Mouse (Mus musculus) megakaryocyte-erythroid progenitor cell, adult 5-6 weeks (primary cell): ENCODE data around the gene Nrf1. TPM values are rescaled to one million over a fixed set of nuclear protein-coding genes. Genes with fewer than 3 reads are reported as not detected.
A peak's percentile ranks its signal among the peaks of the same experiment; 100 is the strongest.

ENCODE experiments used
- ATAC-seq: replicated peaks from 2 replicates; pipeline ENCODE4 v1.8.0; 2016; ENCODE audit warnings: mild to moderate bottlenecking, inconsistent platforms; ENCODE audit not compliant: severe bottlenecking, poor library complexity, low FRiP score, low TSS enrichment
- total RNA-seq, 2 experiments: library from RNA; stranded (forward) in 1 of 2; stranded (reverse) in 1 of 2; fragments of 200-1000, 215-1000 nt in 1 of 2; fragments of >200 nt in 1 of 2; fragmentation: Nextera tagmentation in 1 of 2; gene quantifications; 2 replicates each; pipeline ENCODE4 v1.2.3; 2014 to 2017

The Nrf1 gene
- total RNA-seq, 2 experiments from 2014 or later: 75.5 to 85.1 TPM

DNA sequence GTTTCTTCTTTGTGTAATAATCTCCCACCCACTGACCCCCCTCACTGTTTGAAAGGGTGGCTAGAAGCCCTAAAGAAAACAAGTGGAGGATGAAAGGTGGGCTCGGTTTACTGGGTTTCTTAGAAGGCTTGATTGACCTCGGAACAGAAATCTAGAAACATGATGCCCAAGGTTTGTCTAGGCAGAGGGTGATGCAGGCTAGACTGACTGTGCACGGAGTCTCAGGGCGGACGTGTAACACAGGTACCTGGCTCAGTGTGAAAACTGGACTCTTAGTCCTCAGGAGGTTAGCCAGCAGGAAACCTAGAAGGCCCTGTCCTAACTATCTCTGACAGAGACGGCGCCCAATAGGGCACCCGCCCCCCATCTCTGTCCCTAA, 124.6 kb downstream of the Nrf1 start:
- ATAC-seq: no peak

DNA sequence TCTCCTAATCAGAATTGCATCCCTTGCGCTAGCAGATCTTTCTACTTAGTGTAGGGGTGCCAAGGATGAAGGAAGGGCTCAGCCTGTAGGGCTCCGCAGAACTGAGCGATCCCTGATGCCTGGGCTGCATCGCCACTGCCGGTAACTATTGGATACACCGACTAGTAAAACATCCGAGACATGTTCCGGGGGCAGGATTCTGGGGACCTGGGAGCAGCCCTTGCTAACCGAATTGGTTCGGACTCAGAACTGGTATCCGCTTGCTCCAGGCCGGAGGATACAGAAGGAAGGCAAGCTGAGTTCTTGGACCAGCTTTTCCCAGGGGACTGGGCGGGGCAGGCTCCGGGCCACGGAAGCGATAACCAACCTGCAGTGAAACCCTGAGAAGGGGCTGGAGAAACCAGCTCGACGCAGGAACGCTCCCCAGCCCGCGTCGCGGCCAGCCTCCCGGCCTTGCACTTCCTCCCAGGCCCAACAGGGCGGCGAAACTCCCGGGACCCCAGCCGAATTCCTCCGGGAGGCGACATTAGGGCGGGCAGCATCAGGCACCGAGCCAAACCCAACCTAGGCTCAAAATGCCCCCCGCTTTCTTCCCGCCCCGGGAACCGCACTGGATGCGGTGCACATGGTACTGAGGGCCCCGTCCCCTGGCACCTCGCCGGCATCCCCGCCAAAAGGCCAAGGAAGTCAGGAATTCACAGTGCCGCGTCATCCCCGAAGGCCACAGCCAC, 125.2 kb downstream of the Nrf1 start:
- ATAC-seq: no peak; the same call in 1 of the 2 replicates

DNA sequence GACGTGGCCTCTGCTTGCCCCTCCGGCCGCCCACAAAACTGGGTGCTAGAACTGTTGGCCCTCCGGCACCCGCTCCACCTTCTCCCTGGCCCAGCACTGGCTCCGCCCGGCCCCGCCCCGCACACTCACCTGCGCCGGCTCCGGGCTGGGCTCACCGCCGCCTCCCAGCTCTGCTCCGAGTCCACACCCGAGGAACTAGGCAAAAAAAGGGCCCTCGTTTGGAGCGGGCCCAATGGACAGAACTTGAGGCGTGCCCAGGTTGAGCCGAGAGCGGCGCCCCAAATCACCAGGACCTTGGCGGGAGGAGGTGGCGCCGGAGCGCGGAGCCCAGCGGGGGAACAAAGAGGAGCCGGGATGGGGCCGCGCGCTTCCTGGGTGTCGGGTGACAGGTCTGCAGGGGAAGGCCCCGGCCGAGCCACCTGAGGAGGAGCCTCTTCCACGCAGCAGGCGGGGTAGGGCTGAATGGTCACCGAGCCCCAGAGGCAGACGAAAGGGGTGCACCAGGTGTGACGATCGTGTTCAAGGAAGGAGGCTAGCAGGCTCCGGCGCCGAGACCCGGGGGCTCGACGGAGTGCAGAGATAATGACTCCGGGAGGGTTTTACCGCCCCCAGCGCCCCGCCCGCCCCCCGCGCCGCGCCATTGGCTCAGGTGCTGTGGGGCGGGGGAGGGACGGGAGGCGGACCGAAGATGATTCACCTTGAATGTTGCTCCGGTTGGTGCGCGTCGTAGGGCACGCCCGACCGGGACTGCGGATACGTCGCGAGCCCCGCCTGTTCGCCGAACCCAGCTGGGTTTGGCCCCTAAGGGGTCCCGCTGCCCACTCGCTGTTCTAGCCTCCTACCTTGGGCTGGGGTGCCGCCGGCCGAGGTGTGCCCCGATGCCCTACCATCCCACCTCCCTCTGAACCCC, 126.0 kb downstream of the Nrf1 start:
- 0 out of 2 replicates have a peak, but pooled peaks have one; percentile 20 for ATAC-seq

DNA sequence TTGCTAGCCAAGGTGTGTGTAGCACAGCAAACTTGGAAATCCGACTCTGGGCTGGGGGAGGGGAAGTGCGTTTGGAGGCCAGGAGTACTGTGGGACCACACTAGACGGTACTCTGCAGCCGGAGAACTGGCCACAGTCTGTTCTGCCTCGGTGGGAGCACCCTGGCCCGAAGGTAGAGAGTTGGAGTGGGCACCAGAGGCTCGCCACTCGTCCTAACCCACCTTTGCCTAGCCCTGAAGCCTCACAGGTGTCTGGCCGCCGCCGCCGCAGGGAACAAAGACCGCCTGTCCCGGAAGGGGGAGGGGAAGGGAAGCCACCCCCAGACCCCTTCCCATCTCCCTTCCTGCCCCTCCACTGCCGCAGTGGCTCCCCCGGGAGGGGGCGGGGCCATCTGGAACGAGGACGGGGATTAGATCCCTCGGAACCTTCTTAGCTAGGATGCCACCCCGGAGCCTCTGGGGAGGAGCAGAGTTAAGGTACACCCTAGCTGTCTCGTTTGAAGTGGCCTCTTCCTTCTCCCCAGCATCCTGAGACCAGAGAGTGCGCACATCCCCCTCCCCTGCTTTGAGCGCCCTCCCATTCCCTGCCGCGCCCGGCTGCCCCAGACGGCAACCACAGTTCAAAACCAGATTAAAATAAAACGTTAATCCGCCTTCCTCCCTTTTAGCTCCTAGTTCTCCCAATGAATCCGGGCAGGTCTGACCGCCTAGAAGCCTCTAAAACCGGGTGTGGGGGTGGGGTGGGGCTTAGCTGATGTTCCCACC, 126.9 kb downstream of the Nrf1 start:
- no peak for ATAC-seq

DNA sequence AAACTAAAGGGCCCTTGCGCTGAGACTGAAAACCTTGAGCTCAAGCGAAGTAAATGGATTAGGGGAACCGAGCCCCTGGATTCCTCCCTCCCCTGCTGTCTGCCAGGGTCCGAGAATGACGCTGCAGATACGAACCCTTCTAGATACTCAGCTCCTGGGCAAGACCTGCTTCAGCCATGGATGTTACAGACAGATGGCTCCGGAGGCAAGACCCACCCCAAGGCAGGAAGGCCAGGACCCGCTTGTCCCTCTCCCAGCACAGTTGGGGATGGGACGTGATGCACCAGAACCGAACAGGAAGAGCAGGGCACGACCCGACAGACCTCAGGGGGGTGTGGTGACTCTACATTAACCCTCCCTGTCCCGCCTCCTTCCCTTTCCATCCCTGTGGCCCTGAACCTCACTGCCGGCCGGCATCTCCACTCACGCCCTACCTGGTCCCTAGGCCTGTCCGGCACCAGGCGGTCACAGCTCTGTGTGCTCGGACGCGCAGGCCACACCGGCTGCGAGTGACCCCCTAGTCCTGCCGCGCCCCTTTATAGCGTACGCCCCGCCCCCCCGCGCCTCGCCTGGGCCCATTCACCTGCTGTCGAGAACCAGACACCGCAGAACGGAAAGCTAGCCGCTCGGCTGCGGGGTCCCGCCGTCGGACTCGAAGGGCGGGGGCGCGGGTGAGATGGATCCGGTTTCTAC, 127.6 kb downstream of the Nrf1 start:
- no peak for ATAC-seq

DNA sequence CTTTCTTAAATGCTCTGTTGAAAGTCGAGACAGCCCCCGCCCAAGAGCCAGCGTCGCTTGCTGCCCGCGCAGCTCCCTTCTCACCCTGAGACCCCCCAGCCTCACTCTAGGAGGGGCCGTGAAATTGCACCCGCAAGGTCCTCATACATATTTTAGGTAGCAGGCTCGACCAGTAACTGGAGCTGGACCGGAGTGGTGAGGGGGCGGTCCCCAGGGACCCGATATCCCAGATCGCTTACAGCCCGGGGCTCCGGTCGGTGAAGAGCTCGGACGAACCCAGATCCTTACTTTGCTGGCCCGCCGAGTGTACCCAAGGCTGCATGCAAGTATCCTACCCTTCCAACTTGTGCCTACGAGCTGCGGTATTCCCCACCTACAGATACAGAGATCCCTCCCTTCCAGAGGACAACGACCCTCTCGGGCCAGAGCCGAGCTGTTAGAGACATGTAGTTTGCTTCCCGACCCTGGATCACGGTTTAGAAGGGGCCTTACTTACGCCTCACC, 128.2 kb downstream of the Nrf1 start:
- ATAC-seq: no peak

DNA sequence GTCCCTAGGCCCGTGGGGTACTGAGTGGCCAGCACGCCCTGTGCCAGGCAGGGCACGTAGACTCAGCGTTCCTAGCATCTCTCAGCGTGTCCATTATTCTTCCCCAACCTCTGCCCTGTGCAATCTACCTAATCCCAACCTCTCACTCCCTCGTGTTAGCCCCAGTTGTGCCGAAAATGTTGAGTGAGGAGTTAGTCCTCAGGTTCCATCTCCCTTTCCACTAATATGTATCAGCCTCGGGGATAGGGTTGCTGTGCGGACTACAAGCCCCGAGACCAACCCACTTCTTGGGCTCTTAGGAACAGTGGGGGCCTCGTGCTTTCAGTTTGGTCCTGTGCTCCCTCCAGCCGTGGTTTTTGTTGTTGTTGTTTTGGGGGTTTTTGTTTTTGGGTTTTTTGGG, 128.7 kb downstream of the Nrf1 start:
- no peak for ATAC-seq

DNA sequence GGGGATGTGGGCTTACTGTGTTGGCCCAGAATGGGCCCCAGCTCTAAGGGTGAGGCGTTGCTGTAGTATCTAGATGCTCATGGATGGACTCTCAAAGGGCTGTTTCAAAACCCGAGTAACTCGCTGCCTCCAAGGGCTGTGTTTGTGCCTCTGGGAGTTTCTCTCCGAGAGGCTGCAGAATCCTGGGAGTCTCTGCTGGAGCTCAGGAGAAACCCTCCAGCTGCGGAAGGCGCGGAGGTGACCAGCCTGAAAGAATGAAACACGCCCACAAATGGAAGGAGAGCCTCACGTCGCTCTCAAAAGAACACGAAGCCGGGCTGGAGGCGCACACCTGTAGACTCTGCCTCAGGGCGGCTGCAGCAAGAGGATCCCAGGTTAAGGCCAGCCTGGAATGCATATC, 129.5 kb downstream of the Nrf1 start:
- no peak for ATAC-seq

DNA sequence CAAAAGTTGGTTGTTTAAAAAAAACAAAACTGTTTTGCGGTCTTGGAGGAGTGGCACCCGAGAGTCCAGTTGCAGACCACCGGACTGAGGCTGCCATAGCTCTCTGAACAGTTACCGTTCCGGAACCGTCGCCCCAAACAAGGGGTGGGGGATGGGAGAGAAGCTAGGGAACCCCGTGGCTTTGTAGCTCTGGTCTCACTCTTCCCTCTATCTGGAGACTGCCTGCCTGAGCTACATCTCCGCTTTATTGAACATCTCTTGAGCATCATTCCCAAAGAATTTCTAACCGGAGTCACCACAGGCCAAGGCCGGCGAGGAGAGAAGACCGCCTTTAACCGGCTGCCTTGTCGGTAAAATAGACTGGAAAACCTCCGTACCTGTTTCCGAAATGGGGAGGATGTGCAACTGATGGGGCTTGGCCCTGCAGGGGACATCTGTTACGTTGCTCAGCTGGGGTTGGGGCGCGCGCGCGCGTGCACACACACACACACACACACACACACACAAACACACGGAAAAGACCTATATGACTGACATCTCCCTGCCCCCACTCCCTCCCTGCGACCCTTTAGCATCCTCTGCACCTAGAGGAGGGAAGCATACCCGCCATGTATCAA, 130.3 kb downstream of the Nrf1 start:
- no peak for ATAC-seq

DNA sequence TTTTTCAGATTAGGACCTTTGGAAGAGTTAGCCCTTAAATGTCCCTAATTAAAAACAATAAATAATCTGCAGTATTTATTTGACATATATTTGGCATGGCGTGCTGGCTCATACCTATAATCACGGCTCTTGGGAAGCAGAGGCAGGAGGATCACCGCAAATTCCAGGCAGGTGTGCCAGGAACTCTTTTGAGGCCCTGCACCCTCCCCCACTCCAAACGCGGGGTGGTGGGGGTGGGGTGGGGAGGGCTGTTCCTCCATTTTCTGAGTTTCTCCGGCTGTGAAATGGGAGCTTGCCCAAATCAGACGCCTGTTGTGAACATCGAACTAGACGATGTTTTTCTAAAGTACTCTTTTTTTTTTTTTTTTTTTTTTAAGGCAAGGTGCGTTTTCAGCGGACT, 131.3 kb downstream of the Nrf1 start:
- ATAC-seq: no peak

DNA sequence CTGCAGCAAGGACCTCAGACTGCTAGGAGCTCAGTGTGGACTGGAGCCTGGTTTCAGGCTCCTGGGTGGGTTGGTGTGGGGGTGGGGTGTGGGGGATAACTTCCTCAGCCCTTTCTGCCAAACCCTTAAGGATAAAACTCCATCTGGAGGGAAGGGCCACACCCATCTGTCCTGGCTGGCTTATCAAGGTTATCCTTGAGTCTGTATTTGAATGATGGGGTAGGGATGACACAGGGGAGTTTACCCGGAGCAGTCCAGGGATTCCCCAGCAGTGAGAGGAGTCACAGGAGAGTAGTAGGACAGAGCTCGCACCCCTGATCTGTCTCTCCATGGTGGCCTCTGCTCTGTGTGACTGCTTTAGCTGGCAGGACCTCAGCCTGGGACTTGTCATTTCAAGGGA, 132.5 kb downstream of the Nrf1 start:
- no peak for ATAC-seq

DNA sequence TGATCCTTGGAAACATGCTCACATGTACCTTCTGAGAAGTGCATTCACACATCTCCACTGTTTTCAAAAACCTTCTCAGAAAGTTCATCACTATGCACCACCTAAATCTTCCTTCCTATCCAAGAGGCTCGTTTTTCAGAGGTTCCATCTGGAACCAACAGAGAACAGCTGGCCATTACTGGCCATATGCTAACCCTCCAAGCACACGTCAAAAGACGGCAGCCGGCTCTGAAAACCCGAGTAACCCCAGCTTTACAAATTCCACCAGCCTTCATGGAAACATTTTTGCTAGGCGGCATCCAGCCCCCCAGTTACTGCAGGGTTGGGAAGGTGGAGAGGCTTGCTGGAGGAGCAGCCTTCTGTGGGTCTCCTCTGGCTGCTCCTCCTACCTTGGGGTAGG, 134.2 kb downstream of the Nrf1 start:
- no peak for ATAC-seq

DNA sequence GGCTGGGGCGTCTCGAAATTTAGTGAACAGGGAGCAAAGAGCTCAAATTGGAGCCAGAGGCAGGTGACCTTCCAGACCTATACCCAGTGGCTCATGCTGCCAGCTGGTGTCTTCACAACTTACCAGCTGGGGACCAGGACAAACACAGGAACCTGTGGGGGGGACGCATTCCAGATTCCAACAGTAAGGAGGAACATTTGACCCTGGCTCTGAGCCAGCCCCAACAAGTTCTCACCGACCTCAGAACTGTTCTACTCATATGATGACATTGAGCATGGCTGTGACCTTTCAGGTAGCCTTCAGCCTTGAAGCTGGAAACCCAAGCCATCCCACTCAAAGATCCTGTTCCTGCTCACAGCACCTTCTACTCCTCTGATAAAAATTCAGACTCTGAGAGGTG, 135.8 kb downstream of the Nrf1 start:
- ATAC-seq: no peak

DNA sequence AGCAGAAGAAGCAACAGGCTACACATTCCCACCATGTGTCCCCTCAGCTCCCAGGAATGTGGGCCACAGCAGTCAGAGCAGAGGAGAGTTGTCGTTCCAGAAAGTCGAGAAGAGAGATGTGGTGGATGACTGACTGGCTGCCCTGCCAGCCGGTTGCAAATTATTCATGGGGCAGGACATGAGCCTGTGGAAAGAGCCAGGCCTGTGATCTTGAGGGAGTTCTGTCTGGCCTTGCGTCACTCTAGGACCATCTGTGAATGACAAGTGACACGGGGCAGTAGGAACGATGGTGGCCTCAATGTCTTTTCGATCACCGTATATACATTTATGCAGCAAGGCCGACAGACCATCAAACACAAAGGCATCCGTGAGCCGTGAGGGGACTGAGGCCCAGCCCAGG, 147.9 kb downstream of the Nrf1 start:
- no peak for ATAC-seq

DNA sequence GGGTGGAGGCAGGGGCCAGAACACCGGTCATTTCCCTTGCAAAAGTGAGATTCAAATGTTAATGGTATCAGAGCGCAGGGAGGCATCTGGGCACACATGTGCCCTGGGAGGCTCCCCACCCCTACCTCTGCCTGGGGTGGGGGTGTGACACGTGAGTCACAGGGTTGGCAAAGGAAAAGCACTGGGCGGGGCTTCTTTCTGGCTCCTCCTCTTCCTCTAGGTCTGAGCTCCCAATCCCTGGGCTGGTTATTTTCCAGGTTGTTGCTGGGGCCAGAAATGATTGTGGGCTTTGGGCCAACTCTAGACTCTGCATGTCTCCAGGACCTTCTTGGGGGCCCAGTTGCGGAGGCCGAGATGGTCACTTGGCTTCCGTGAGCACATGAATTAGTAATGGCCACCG, 148.4 kb downstream of the Nrf1 start:
- no peak for ATAC-seq
